Mouse (Mus musculus): ENCODE measurements at regions not wholly inside any gene's neighbourhood (a gene's known extent, or its start where the extent isn't known, plus 50 kb on each side); places are given as distances from the start of the nearest gene placed in this dataset.

DNA sequence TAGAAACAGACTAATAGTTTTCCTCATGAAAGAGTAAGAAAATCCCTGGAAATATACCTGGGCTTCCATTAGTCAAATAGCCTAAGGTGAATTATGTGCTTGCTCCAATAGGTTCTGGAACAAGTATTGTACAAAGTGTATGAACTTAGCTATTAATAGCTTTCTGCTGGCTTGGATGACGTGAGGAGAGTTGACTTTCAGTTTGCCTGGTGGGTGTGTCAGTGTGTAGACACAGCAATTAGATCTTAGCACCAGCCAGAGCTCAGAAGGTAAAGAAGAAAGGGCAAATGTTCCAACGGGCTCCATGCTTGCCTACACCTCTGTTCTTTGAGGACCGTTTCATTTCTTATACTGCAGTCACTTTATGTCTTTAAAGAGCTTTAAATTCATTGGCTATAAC lies 654.8 kb upstream of the Mef2c start:
- H3K79me2 ChIP-seq (replicated peaks; ENCODE audit: control insufficient read depth, extremely low read depth, insufficient read depth, poor library complexity, severe bottlenecking), result no peaks in the 10 kb centered on the region
- H3K27me3 ChIP-seq (replicated peaks), result no peaks in the 10 kb centered on the region
- no peak overlapping the region for H3K4me3 ChIP-seq (replicated peaks in 1 of 3; ENCODE audit: low read depth in 2 of 3, low read length in 2 of 3, poor library complexity in 1 of 3)
- no peaks in the 10 kb centered on the region for H3K4me1 ChIP-seq (ENCODE audit: control insufficient read depth in 1 of 2, insufficient read depth in 2 of 2)
- dilution Hi-C loops (cut with MboI; ENCODE audit: extremely low pct_ligation_motif_present, extremely low pct_unique_long_range_greater_than_20kb, low sequenced_read_pairs) (no loop called here), in situ Hi-C loops (cut with MboI; ENCODE audit: low pct_ligation_motif_present, low pct_unique_long_range_greater_than_20kb, low sequenced_read_pairs) (no loop called here)
- H3K9ac ChIP-seq (ENCODE audit: insufficient read depth, low read depth), result no peak overlapping the region
- no peaks in the 10 kb centered on the region for H3K36me3 ChIP-seq (replicated peaks in 1 of 2; ENCODE audit: control insufficient read depth in 1 of 2, insufficient read depth in 1 of 2, low read length in 1 of 2)
- TF ChIP-seq USF1 (IDR thresholded peaks at IDR 0.05; ENCODE audit: low read depth, low read length) (no peak), NELFE (IDR thresholded peaks at IDR 0.05; ENCODE audit: low read depth, low read length) (no peak), SIN3A (IDR thresholded peaks at IDR 0.05; ENCODE audit: low read length) (no peak), JUN (IDR thresholded peaks at IDR 0.05; ENCODE audit: insufficient read depth, low read depth, low read length) (no peak), KAT2A (IDR thresholded peaks at IDR 0.05; ENCODE audit: insufficient replicate concordance, low read length) (no peak), MAX (IDR thresholded peaks at IDR 0.05; ENCODE audit: low read length) (no peak), GABPA (IDR thresholded peaks at IDR 0.05; ENCODE audit: insufficient replicate concordance, low read depth, low read length) (no peak), NRF1 (IDR thresholded peaks at IDR 0.05; ENCODE audit: low read depth, low read length) (no peak), MAZ (IDR thresholded peaks at IDR 0.05; ENCODE audit: low read depth, low read length) (no peak), RCOR1 (conservative IDR thresholded peaks at IDR 0.05; ENCODE audit: low read depth, low read length) (no peak), CHD1 (IDR thresholded peaks at IDR 0.05; ENCODE audit: low read depth, low read length) (no peak), TCF12 (IDR thresholded peaks at IDR 0.05; ENCODE audit: low read depth, low read length) (no peak), E2F4 (IDR thresholded peaks at IDR 0.05; ENCODE audit: insufficient replicate concordance, low read depth, low read length) (no peak), ZNF384 (IDR thresholded peaks at IDR 0.05; ENCODE audit: low read depth, low read length) (no peak), MYC (IDR thresholded peaks at IDR 0.05; ENCODE audit: low read depth, low read length) (no peak), RAD21 (IDR thresholded peaks at IDR 0.05; ENCODE audit: low read depth, low read length) (no peak), USF2 (conservative IDR thresholded peaks at IDR 0.05; ENCODE audit: low read depth, low read length) (no peak)
- no peaks in the 10 kb centered on the region for H3K9me3 ChIP-seq (replicated peaks; ENCODE audit: low read length)
- H3K4me2 ChIP-seq (ENCODE audit: insufficient read depth, low read depth, poor library complexity, severe bottlenecking), result peak overlapping the region; percentile 22; the same call in 1 of the 2 replicates
- DNase-seq (ENCODE audit: extremely low read depth), result no peak
- no peak overlapping the region for H3K27ac ChIP-seq (ENCODE audit: insufficient read depth, low read depth)

DNA sequence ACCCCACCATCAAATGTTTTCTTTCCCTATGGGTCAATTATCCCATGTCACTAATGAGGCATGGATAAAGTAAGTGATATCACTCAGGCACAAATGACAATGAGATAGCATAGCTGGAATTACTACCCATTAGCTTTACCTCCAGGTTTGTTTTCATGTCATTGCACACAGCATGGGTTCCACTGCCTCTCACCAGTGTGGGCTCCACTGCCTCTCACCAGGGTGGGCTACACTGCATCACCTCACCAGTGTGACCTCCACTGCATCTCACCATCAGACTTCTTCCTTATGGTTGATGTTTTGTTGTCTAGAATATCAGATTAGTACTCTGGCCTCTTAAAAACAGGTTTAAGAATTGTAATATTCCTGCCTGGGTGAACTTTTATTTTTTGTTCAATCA lies 634.0 kb upstream of the Mef2c start:
- Histone ChIP-seq H3K27ac (ENCODE audit: insufficient read depth, low read depth) (no peak overlapping the region), H3K36me3 (replicated peaks in 1 of 2; ENCODE audit: control insufficient read depth in 1 of 2, insufficient read depth in 1 of 2, low read length in 1 of 2) (no peaks in the 10 kb centered on the region), H3K4me1 (ENCODE audit: control insufficient read depth in 1 of 2, insufficient read depth in 2 of 2) (no peaks in the 10 kb centered on the region), H3K79me2 (replicated peaks; ENCODE audit: control insufficient read depth, extremely low read depth, insufficient read depth, poor library complexity, severe bottlenecking) (no peaks in the 10 kb centered on the region), H3K9me3 (replicated peaks; ENCODE audit: low read length) (no peaks in the 10 kb centered on the region), H3K27me3 (replicated peaks) (no peaks in the 10 kb centered on the region), H3K4me3 (replicated peaks in 1 of 3; ENCODE audit: low read depth in 2 of 3, low read length in 2 of 3, poor library complexity in 1 of 3) (no peak overlapping the region), H3K9ac (ENCODE audit: insufficient read depth, low read depth) (no peak overlapping the region), H3K4me2 (ENCODE audit: insufficient read depth, low read depth, poor library complexity, severe bottlenecking) (no peak overlapping the region)
- in situ Hi-C loops (cut with MboI; ENCODE audit: low pct_ligation_motif_present, low pct_unique_long_range_greater_than_20kb, low sequenced_read_pairs), result no loop called here
- dilution Hi-C loops (cut with MboI; ENCODE audit: extremely low pct_ligation_motif_present, extremely low pct_unique_long_range_greater_than_20kb, low sequenced_read_pairs), result no loop called here
- DNase-seq (ENCODE audit: extremely low read depth), result no peak
- no peak for TF ChIP-seq PAX5 (IDR thresholded peaks at IDR 0.05; ENCODE audit: low read length)
- no peak for TF ChIP-seq POLR2A (IDR thresholded peaks at IDR 0.05; ENCODE audit: low read depth, low read length)
- no peak for TF ChIP-seq JUND (conservative IDR thresholded peaks at IDR 0.05; ENCODE audit: low read depth, low read length)
- no peak for TF ChIP-seq GABPA (IDR thresholded peaks at IDR 0.05; ENCODE audit: insufficient replicate concordance, low read depth, low read length)
- no peak for TF ChIP-seq NRF1 (IDR thresholded peaks at IDR 0.05; ENCODE audit: low read depth, low read length)
